Mouse (Mus musculus) testis, adult 2 months (tissue): ENCODE measurements around the gene C2. TPM values are rescaled to one million over a fixed set of nuclear protein-coding genes. Genes with fewer than 3 reads are reported as not detected.
A peak's percentile ranks its signal among the peaks of the same experiment; 100 is the strongest.

Experiments
- H3K27ac ChIP-seq: fragments of 200-500 bp; 2 replicates; pipeline ENCODE4 v1.5.1; 2012; ENCODE audit warnings: low read depth, low read length; ENCODE audit not compliant: control insufficient read depth, insufficient read depth
- H3K27me3 ChIP-seq: fragments of 200-500 bp; 2 replicates; pipeline ENCODE4 v1.6.1; 2012; ENCODE audit warnings: mild to moderate bottlenecking, low read length, moderate library complexity; ENCODE audit not compliant: control insufficient read depth, insufficient read depth
- H3K36me3 ChIP-seq: fragments of 200-500 bp; 2 replicates; pipeline ENCODE4 v1.6.1; 2012; ENCODE audit warnings: mild to moderate bottlenecking, low read length; ENCODE audit not compliant: control insufficient read depth, insufficient read depth
- H3K4me1 ChIP-seq: fragments of 200-500 bp; 2 replicates; pipeline ENCODE4 v1.6.1; 2012; ENCODE audit warnings: low read length; ENCODE audit not compliant: control insufficient read depth, insufficient read depth
- H3K4me3 ChIP-seq: fragments of 200-500 bp; 2 replicates; pipeline ENCODE4 v1.5.1; 2012; ENCODE audit warnings: low read depth, mild to moderate bottlenecking, low read length, moderate library complexity, mixed read lengths; ENCODE audit not compliant: control insufficient read depth
- CTCF ChIP-seq: fragments of 200-500 bp; IDR thresholded peaks from 2 replicates; pipeline ENCODE4 v1.5.1; 2012; ENCODE audit warnings: low read depth, mild to moderate bottlenecking, inconsistent platforms, low read length, moderate library complexity; ENCODE audit not compliant: control insufficient read depth, insufficient read depth, insufficient replicate concordance
- POLR2A ChIP-seq: fragments of 200-500 bp; IDR thresholded peaks from 2 replicates; pipeline ENCODE4 v1.6.1; 2012; ENCODE audit warnings: low read depth, mild to moderate bottlenecking, inconsistent platforms, low read length, moderate library complexity; ENCODE audit not compliant: control insufficient read depth
- polyA plus RNA-seq: library from polyadenylated mRNA; depleted of rRNA; stranded (reverse); fragments of >200 nt; gene quantifications from 2 replicates; pipeline ENCODE4 v1.2.3, GENCODE M21; 2012

Gene C2
- polyA plus RNA-seq, 1 experiment: 15.3 TPM

DNA sequence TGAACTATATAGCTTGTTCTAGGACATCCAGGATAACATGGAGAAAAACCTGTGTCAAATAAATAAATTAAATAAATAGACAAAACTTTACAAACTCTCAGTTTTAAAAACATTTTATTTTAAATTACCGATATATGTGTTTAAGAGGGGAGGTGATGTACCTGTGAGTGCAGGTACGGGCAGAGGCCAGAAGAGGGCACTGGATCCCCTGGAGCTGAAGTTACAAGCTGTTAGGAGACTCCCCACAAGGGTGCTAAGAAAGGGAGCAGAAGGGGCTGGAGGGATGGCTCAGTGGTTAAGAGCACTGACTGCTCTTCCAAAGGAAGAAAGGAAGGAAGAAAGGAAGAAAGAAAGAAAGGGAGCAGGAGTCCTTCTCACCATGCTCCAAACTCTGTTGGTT is 6.7 kb downstream of the C2 start:
- Histone ChIP-seq H3K4me3 (no peak overlapping the region), H3K27ac (no peak overlapping the region), H3K36me3 (no peaks in the 10 kb centered on the region), H3K4me1 (peaks cover 22% of the 10 kb centered on the region), H3K27me3 (no peaks in the 10 kb centered on the region)
- TF ChIP-seq CTCF: peak; percentile 10; the same call in 1 of the 2 replicates
- no peak for TF ChIP-seq POLR2A

DNA sequence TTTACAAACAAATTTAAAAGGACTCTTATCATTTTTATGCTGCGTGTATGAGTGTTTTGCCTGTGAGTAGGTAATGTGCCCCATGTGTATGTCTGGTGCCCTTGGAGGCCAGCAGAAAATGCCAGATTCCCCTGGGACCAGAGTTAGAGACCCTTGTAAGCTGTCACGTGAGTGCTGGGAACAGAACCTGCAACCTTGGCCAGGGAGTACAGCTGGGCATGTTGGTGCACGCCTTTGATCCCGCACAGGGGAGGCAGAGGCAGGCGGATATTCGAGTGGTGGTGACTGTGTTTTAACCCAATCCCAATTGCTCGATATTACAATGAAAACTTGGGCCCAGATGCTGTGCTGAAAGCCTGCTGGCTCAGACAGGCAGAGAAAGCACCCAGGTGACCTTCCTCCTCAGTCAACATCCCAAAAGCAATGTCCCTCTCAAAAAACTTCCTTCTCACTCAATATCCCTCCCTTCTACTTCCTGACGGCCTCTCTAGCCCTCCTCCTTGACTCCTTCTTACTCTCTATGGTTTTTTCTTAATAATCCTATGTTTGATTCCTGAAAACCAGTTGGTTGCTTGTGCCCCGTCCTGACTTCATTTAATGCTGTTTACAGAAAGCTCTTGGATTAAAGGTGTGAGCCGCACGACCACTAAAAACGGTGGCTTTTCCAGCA is 7.9 kb downstream of the C2 start:
- no peak for TF ChIP-seq POLR2A
- TF ChIP-seq CTCF: no peak
- H3K4me3 ChIP-seq: no peak overlapping the region
- no peaks in the 10 kb centered on the region for H3K27me3 ChIP-seq
- peaks cover 16% of the 10 kb centered on the region for H3K4me1 ChIP-seq
- H3K27ac ChIP-seq: no peak overlapping the region
- H3K36me3 ChIP-seq: no peaks in the 10 kb centered on the region

DNA sequence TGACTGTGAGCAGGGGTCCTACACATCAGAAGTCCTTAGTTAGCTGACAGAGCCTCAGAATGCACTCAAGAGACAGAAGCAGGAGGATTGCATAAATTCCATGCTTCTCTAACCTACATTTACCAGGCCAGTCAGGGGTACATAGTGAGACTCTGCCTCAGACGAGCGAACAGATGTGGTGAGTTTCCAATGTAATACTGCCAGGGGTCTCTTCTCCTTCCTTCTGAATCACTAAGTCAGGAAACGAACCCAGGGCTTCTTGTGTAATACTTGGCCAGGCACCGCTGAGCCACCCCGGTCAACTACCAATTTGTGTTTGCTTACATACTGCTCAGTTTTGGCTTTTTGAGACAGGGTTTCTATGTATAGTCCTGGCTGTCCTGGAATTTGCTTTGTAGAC is 10.1 kb downstream of the C2 start:
- no peaks in the 10 kb centered on the region for H3K36me3 ChIP-seq
- H3K4me1 ChIP-seq: peaks cover 1% of the 10 kb centered on the region
- no peak overlapping the region for H3K27ac ChIP-seq
- no peak overlapping the region for H3K4me3 ChIP-seq
- TF ChIP-seq POLR2A (no peak), CTCF (no peak)
- H3K27me3 ChIP-seq: no peaks in the 10 kb centered on the region

DNA sequence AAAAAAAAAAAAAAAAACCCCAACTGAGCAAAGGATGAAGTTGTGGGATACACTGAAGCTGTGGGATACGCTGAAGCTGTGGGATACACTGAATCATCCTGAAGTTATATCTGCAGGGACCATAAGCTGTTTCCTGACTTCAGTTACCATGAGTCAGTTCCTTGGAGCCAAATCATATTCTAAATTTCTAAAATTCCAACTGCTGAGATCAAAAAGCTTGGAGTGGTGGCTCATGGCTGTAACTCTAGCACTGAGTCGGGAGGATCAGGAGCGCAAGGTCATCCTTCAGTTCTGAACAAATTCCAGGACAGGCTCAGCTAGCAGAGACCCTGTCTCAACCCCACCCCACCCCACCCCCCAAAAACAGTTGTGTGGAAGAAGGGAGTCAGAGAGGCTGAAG is 12.4 kb downstream of the C2 start:
- TF ChIP-seq POLR2A (no peak), CTCF (no peak)
- H3K4me3 ChIP-seq: no peak overlapping the region
- no peaks in the 10 kb centered on the region for H3K36me3 ChIP-seq
- peaks cover 6% of the 10 kb centered on the region for H3K4me1 ChIP-seq
- H3K27ac ChIP-seq: no peak overlapping the region
- H3K27me3 ChIP-seq: no peaks in the 10 kb centered on the region

DNA sequence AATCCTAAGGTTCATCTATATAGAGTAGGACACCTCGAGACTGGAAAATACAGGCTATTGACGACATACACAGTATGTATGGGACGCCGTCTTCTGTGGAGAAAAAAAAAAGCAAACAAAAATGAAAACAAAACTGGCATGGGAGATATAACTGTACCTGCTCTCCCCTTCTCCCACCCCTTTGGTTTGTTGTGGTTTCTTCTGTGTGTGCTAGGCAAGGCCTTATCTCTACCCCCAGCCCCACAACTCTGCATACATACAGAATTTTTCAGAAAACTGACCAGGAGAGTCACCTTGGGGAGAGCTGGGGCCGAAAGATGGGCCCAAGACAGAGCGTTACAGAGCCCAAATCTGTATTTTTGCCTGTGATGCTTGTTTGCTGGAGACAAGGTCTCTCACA is 13.4 kb downstream of the C2 start:
- TF ChIP-seq CTCF: no peak
- TF ChIP-seq POLR2A: no peak
- Histone ChIP-seq H3K36me3 (no peaks in the 10 kb centered on the region), H3K4me1 (peaks cover 13% of the 10 kb centered on the region), H3K4me3 (no peak overlapping the region), H3K27ac (no peak overlapping the region), H3K27me3 (no peaks in the 10 kb centered on the region)

DNA sequence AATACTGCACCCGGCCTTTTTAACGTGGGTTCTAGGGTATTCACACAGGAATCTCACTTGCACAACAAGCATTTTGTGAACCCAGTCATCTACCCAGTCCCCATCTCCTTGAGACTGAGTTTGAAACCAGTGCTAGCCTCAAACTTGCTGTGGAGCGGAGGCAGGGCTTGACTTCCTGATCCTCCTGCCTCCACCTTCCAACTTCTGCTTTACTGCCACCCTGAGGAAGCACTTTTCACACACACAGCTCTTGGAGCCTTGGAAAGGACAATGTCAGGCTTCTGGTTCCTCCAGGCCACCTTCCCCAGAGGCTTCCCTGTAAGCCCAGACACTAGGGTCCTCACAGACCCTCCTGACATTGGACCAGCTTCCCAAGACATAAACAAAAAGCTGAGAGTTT is 14.7 kb downstream of the C2 start:
- Histone ChIP-seq H3K27me3 (no peaks in the 10 kb centered on the region), H3K36me3 (no peaks in the 10 kb centered on the region), H3K4me3 (no peak overlapping the region), H3K4me1 (peaks cover 14% of the 10 kb centered on the region), H3K27ac (no peak overlapping the region)
- no peak for TF ChIP-seq POLR2A
- TF ChIP-seq CTCF: peak; percentile 19; the same call in 1 of the 2 replicates

DNA sequence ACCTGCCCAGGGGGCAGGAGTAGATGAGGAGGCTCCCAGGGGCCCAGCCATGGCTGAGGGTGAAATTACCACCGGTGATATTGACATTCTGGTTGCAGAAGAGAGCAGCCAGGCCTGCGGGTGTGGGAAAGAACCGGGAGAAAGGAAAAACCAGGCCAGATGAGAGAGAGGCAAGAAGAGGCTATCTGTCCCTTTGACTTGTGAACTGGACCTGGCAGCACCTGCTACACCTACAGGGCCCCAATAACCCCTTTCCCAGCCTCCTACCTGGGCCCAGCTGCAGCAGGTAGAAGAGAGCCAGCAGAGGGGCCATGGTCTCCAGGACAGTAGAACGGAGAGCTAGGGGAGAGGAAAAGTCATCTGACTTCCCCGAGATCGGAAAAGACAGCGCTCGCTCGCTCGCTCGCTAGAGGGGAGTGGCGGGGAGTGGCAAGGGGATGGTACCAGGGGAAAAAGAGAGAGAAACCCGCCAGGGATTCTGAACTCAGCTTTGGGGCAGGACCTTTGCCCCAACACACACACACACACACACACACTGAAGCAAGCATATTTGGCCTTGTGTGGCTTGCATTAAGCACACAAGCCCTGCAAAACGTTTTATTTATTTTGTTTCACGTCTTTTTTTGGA is 16.3 kb downstream of the C2 start, which contains the start of gene Gm20547:
Gene Gm20547, minus strand, starts transcription at position 360 of the 628 bp plus-strand sequence.
- H3K4me3 ChIP-seq: peak within 1 kb of the TSS; percentile 32
- H3K4me1 ChIP-seq: peaks cover 14% of the 10 kb centered on the region
- TF ChIP-seq CTCF (no peak), POLR2A (no peak)
- H3K36me3 ChIP-seq: no peaks in the 10 kb centered on the region
- peak within 1 kb of the TSS; percentile 34; the same call in 1 of the 2 replicates for H3K27ac ChIP-seq
- no peaks in the 10 kb centered on the region for H3K27me3 ChIP-seq

DNA sequence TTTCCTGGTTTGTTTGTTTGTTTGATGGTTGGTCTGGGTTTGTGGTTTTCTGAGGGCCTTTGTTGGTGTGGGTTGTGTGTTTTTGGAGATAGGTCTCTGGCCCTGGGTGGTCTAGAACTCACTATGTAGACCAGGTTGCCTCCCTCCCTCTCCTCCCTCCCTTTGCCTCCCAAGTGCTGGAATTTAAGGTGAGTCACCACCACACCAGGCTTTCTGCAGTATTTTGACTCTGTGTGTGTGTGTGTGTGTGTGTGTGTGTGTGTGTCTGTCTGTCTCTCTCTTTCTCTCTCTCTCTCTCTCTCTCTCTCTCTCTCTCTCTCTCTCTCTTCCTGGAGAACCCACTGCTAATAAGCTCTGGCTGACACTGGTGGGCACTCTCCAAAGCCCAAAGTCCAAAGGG is 16.9 kb downstream of the C2 start:
- Histone ChIP-seq H3K36me3 (no peaks in the 10 kb centered on the region), H3K27ac (no peak overlapping the region), H3K27me3 (no peaks in the 10 kb centered on the region), H3K4me1 (peaks cover 14% of the 10 kb centered on the region), H3K4me3 (no peak overlapping the region)
- no peak for TF ChIP-seq POLR2A
- no peak for TF ChIP-seq CTCF
